Mouse (Mus musculus) liver, embryonic 14.5 days (tissue): Measurements from ENCODE around the gene Snx18.

Source experiments
- CTCF ChIP-seq: IDR thresholded peaks from 2 replicates; pipeline ENCODE4 v1.5.1; 2016; ENCODE audit warnings: antibody characterized with exemption, low read depth, control low read depth
- EP300 ChIP-seq: IDR thresholded peaks from 2 replicates; pipeline ENCODE4 v1.6.1; 2016; ENCODE audit warnings: antibody characterized with exemption, low read depth

- TF ChIP-seq CTCF (no peak), EP300 (no peak)
These were observed 21.4 kb downstream of the Snx18 start for GRCm38 (mm10) chr13:113596821-113597541.
